Mouse (Mus musculus): ENCODE measurements around the gene Tmem88. TPM values are rescaled to one million over a fixed set of nuclear protein-coding genes. Genes with fewer than 3 reads are reported as not detected.

Gene Tmem88
- polyA plus RNA-seq, 1 experiment: 16.5 TPM

GRCm38 (mm10) chr11:69407724-69408004 is 9.6 kb upstream of the Tmem88 start:
- H3K36me3 ChIP-seq (ENCODE audit: control insufficient read depth, insufficient read depth, low read length): peaks cover 52% of the 10 kb centered on the region
- TF ChIP-seq POLR2A (IDR thresholded peaks at IDR 0.05; ENCODE audit: low read depth, low read length): no peak
- TF ChIP-seq CTCF (IDR thresholded peaks at IDR 0.05; ENCODE audit: extremely low read depth, insufficient read length, insufficient replicate concordance, low read depth, low read length): no peak
- no peak overlapping the region for H3K27ac ChIP-seq (ENCODE audit: insufficient read depth, low read depth, low read length)
- H3K4me3 ChIP-seq (ENCODE audit: low read depth, low read length): no peak overlapping the region
- H3K27me3 ChIP-seq (ENCODE audit: control insufficient read depth, insufficient read depth, low read length): no peaks in the 10 kb centered on the region
- 74% methylated on average over 4 of the region's 4 CpGs for WGBS
- H3K4me1 ChIP-seq (ENCODE audit: control insufficient read depth, insufficient read depth, insufficient read length, low read length): peaks cover 18% of the 10 kb centered on the region

GRCm38 (mm10) chr11:69406867-69407723 is 9.1 kb upstream of the Tmem88 start:
- 74% methylated on average over 16 of the region's 16 CpGs for WGBS
- Histone ChIP-seq H3K4me1 (ENCODE audit: control insufficient read depth, insufficient read depth, insufficient read length, low read length) (peaks cover 17% of the 10 kb centered on the region), H3K36me3 (ENCODE audit: control insufficient read depth, insufficient read depth, low read length) (peaks cover 55% of the 10 kb centered on the region), H3K27ac (ENCODE audit: insufficient read depth, low read depth, low read length) (no peak overlapping the region), H3K4me3 (ENCODE audit: low read depth, low read length) (no peak overlapping the region), H3K27me3 (ENCODE audit: control insufficient read depth, insufficient read depth, low read length) (no peaks in the 10 kb centered on the region)
- TF ChIP-seq POLR2A (IDR thresholded peaks at IDR 0.05; ENCODE audit: low read depth, low read length) (no peak), CTCF (IDR thresholded peaks at IDR 0.05; ENCODE audit: extremely low read depth, insufficient read length, insufficient replicate concordance, low read depth, low read length) (no peak)

GRCm38 (mm10) chr11:69406282-69406681 is 8.2 kb upstream of the Tmem88 start:
- Histone ChIP-seq H3K27ac (ENCODE audit: insufficient read depth, low read depth, low read length) (no peak overlapping the region), H3K27me3 (ENCODE audit: control insufficient read depth, insufficient read depth, low read length) (no peaks in the 10 kb centered on the region), H3K36me3 (ENCODE audit: control insufficient read depth, insufficient read depth, low read length) (peaks cover 63% of the 10 kb centered on the region), H3K4me1 (ENCODE audit: control insufficient read depth, insufficient read depth, insufficient read length, low read length) (peaks cover 15% of the 10 kb centered on the region), H3K4me3 (ENCODE audit: low read depth, low read length) (no peak overlapping the region)
- WGBS: 90% methylated on average over 19 of the region's 19 CpGs
- TF ChIP-seq CTCF (IDR thresholded peaks at IDR 0.05; ENCODE audit: extremely low read depth, insufficient read length, insufficient replicate concordance, low read depth, low read length) (no peak), POLR2A (IDR thresholded peaks at IDR 0.05; ENCODE audit: low read depth, low read length) (no peak)

- peaks cover 68% of the 10 kb centered on the region for H3K36me3 ChIP-seq (ENCODE audit: control insufficient read depth, insufficient read depth, low read length)
- WGBS: 92% methylated on average over 24 of the region's 24 CpGs
- TF ChIP-seq CTCF (IDR thresholded peaks at IDR 0.05; ENCODE audit: extremely low read depth, insufficient read length, insufficient replicate concordance, low read depth, low read length) (no peak), POLR2A (IDR thresholded peaks at IDR 0.05; ENCODE audit: low read depth, low read length) (no peak)
Observed at GRCm38 (mm10) chr11:69405397-69406200, 7.6 kb upstream of the Tmem88 start.

GRCm38 (mm10) chr11:69404595-69405396 is 6.8 kb upstream of the Tmem88 start:
- peaks cover 76% of the 10 kb centered on the region for H3K36me3 ChIP-seq (ENCODE audit: control insufficient read depth, insufficient read depth, low read length)
- peaks cover 15% of the 10 kb centered on the region for H3K4me1 ChIP-seq (ENCODE audit: control insufficient read depth, insufficient read depth, insufficient read length, low read length)
- no peak for TF ChIP-seq POLR2A (IDR thresholded peaks at IDR 0.05; ENCODE audit: low read depth, low read length)
- TF ChIP-seq CTCF (IDR thresholded peaks at IDR 0.05; ENCODE audit: extremely low read depth, insufficient read length, insufficient replicate concordance, low read depth, low read length): no peak
- H3K27me3 ChIP-seq (ENCODE audit: control insufficient read depth, insufficient read depth, low read length): no peaks in the 10 kb centered on the region
- H3K4me3 ChIP-seq (ENCODE audit: low read depth, low read length): no peak overlapping the region
- no peak overlapping the region for H3K27ac ChIP-seq (ENCODE audit: insufficient read depth, low read depth, low read length)
- 91% methylated on average over 24 of the region's 24 CpGs for WGBS

More at GRCm38 (mm10) chr11:69405397-69406200, 7.6 kb upstream of the Tmem88 start:
- H3K27ac ChIP-seq (ENCODE audit: insufficient read depth, low read depth, low read length): no peak overlapping the region
- no peak overlapping the region for H3K4me3 ChIP-seq (ENCODE audit: low read depth, low read length)
- peaks cover 15% of the 10 kb centered on the region for H3K4me1 ChIP-seq (ENCODE audit: control insufficient read depth, insufficient read depth, insufficient read length, low read length)
- H3K27me3 ChIP-seq (ENCODE audit: control insufficient read depth, insufficient read depth, low read length): no peaks in the 10 kb centered on the region

- H3K4me1 ChIP-seq (ENCODE audit: control insufficient read depth, insufficient read depth, insufficient read length, low read length): peaks cover 15% of the 10 kb centered on the region
- no peak overlapping the region for H3K4me3 ChIP-seq (ENCODE audit: low read depth, low read length)
- peaks cover 82% of the 10 kb centered on the region for H3K36me3 ChIP-seq (ENCODE audit: control insufficient read depth, insufficient read depth, low read length)
- no peak for TF ChIP-seq POLR2A (IDR thresholded peaks at IDR 0.05; ENCODE audit: low read depth, low read length)
- no peak for TF ChIP-seq CTCF (IDR thresholded peaks at IDR 0.05; ENCODE audit: extremely low read depth, insufficient read length, insufficient replicate concordance, low read depth, low read length)
- 91% methylated on average over 38 of the region's 38 CpGs for WGBS
- no peaks in the 10 kb centered on the region for H3K27me3 ChIP-seq (ENCODE audit: control insufficient read depth, insufficient read depth, low read length)
- H3K27ac ChIP-seq (ENCODE audit: insufficient read depth, low read depth, low read length): no peak overlapping the region
Observed at GRCm38 (mm10) chr11:69403691-69404594, 5.9 kb upstream of the Tmem88 start.

Data from small intestine, adult 2 months (tissue).